Mouse (Mus musculus) mouse trophoblast stem cell (cell line): ENCODE data around the gene Slc35f5.

ENCODE experiments used
- in situ Hi-C, 2 experiments: fragments of 300-500 bp; cut with MseI, MboI; formaldehyde crosslinking; loops; 2 replicates in 1 of 2; 3 replicates in 1 of 2; pipeline ENCODE4 v1.15.1; 2025

Slc35f5 gene

GRCm38 (mm10) chr1:125574219-125574618 lies 13.8 kb downstream of the Slc35f5 start:
- in situ Hi-C loops = loop anchor here (5.0 to 10.0 kb wide), 2 partner anchors 52 to 189 kb away; no protein-coding TSS in a partner anchor

- in situ Hi-C loops = loop anchor here in 1 of 2 experiments (10.0 kb wide), 1 partner anchor 191 kb away; no protein-coding TSS in a partner anchor
Observed at GRCm38 (mm10) chr1:125575458-125576114, 15.2 kb downstream of the Slc35f5 start.

GRCm38 (mm10) chr1:125576965-125577364 lies 16.6 kb downstream of the Slc35f5 start:
- in situ Hi-C loops = loop anchor here in 1 of 2 experiments (10.0 kb wide), 1 partner anchor 192 kb away; no protein-coding TSS in a partner anchor

- in situ Hi-C loops = loop anchor here in 1 of 2 experiments (10.0 kb wide), 1 partner anchor 193 kb away; no protein-coding TSS in a partner anchor
Observed at GRCm38 (mm10) chr1:125578091-125578490, 17.7 kb downstream of the Slc35f5 start.

- in situ Hi-C loops = no loop called here
Observed at GRCm38 (mm10) chr1:125581134-125581533, 20.7 kb downstream of the Slc35f5 start.

- in situ Hi-C loops = loop anchor here (25.0 kb wide), 1 partner anchor 809 kb away; no protein-coding TSS in a partner anchor
Observed at GRCm38 (mm10) chr1:125603620-125604019, 43.2 kb downstream of the Slc35f5 start.

GRCm38 (mm10) chr1:125607087-125607803 lies 46.9 kb downstream of the Slc35f5 start:
- in situ Hi-C loops = loop anchor here (25.0 kb wide), 1 partner anchor 805 kb away; no protein-coding TSS in a partner anchor

- in situ Hi-C loops = loop anchor here (25.0 kb wide), 1 partner anchor 788 kb away; no protein-coding TSS in a partner anchor
Observed at GRCm38 (mm10) chr1:125624376-125625076, 64.1 kb downstream of the Slc35f5 start.

- in situ Hi-C loops = no loop called here
Observed at GRCm38 (mm10) chr1:125639501-125640253, 79.3 kb downstream of the Slc35f5 start.

GRCm38 (mm10) chr1:125643643-125644042 lies 83.2 kb downstream of the Slc35f5 start:
- in situ Hi-C loops = no loop called here
